Mouse (Mus musculus) 416B (cell line): ENCODE data around the gene Mprip.

Source experiments
- DNase-seq: peaks from one replicate; pipeline ENCODE4 v3.0.0; 2011; ENCODE audit warnings: low read depth

The Mprip gene

DNA sequence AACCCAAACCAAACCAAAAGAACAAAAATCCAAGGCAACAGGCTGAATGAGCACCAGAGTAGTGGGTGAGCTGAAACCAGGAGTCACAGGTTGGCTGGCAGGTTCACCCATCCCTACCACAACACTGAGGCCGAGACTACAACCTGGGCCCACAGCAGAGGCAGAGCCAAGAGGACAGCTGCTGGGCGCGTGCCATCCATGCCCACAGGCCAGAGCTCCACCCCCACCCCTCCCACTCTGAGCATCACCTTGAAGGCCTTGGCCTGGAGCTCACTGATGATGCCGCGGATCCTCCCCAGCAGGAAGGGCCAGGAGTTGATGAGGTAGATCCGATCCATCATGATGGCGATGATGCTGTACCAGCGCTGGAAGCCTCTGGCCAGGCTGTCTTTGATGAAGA, 140.8 kb downstream of the Mprip start:
- DNase-seq: no peak

GRCm38 (mm10) chr11:59803516-59803915, 142.4 kb downstream of the Mprip start:
- DNase-seq: no peak

DNA sequence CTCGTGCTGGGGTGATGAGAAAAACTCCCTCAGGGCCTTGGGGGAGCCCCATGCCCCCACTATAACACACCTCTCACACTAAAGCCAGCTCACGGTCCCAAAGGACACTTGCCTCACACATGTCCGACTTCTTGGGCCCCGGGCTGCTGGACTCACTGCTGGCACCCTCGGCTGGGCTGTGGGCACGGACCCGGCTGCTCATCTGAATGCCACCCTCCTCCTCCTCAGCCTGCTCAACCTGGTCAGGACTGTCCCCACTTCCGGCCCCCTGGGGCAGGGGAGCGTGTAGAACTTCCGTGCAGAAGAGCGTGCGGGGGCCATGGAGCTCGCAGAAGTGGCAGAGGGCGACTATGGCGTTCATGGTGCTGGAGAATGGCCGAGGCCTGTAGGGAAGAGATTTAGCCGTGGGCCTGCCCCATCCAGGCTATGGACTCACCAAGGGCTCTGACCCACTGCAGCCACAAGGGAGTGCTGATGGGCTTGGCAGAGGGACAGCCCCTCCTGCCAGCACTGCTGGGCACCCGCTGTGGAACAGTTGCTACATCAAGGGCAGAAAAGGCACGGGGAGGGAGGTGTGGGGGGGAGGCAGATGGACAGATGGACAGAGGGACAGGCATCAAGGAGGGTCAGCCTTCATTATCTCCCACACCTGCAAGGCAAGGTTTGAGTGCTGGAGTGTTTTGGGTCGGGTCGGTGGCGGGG, 143.5 kb downstream of the Mprip start:
- DNase-seq: no peak

DNA sequence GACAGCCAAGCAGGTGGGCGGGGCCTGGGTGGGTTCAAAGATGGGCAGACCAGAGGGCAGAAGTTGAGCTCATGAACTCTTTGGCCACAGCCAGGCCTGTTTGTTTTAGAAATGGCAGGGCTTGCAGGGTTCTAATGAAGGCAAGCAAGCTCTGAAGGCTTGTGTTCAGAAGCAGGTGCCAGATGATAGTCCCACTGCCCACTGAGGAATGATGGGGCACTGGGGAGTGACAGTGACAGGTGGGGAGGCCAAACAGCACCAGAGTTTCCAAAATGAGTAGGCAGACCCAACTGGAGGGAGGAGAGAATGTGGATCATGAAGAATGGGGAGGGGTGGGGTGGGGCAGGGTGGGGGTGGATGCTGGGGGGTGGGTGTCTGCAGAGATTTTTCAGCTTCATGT, 144.2 kb downstream of the Mprip start:
- no peak for DNase-seq

DNA sequence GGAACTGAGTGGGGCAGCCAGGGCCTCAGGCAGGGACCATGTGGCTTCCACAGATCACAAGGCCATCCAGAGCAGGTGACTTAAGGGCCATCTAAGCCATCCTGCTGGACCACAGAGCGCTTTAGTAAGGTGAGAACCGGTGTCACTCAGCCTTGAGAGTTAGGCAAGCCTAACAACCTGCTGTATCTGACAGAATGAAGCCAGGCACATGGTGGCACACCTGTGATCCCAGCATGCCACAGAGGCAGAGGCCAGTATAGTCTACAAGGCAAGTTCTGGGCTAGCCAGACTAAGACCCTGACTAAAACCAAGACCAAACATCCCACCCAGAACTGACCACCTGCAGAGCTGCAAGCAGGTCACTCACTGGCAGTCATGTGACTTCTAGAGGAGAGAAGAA, 144.6 kb downstream of the Mprip start:
- no peak for DNase-seq

DNA sequence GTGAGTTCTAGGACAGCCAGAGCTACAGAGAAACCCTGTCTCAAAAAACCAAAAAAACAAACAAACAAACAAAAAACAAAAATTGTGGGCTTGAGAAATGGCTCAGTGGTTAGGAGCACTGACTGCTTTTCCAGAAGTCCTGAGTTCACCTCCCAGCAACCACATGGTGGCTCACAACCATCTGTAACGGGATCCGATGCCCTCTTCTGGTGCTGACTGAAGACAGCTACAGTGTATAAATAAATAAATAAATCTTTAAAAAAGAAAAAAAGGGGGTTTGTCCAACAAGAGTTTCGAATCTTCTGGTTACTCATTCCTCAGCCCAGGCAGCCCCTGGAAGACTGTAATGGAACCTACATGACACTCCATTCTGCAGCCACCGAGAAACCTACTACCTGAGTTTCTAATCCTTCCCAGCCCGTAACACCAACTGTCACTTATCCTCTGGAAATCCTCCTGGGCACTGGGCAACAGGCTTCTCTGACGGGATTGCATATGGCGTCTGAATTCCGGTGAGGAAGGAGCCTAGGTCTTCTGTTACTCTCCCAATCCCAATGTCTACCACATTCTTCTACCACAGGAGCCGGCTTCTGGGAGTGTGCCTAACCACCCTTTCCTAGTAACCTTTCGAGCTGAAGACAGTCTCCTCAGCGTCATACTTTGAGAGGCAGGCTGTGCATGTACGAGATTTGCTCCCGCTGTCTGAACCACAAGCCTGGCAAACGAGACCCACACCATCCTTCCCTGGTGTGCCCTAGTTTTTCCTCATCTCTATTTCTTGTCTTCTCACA, 147.3 kb downstream of the Mprip start:
- peak; percentile 37 for DNase-seq

GRCm38 (mm10) chr11:59809071-59809669, 148.1 kb downstream of the Mprip start:
- DNase-seq: peak; percentile 77

- DNase-seq: peak; percentile 94
Measured at GRCm38 (mm10) chr11:59809670-59810474, 148.8 kb downstream of the Mprip start, which contains the start of gene Flcn. Gene Flcn, minus strand, starts transcription at chr11:59810016.

DNA sequence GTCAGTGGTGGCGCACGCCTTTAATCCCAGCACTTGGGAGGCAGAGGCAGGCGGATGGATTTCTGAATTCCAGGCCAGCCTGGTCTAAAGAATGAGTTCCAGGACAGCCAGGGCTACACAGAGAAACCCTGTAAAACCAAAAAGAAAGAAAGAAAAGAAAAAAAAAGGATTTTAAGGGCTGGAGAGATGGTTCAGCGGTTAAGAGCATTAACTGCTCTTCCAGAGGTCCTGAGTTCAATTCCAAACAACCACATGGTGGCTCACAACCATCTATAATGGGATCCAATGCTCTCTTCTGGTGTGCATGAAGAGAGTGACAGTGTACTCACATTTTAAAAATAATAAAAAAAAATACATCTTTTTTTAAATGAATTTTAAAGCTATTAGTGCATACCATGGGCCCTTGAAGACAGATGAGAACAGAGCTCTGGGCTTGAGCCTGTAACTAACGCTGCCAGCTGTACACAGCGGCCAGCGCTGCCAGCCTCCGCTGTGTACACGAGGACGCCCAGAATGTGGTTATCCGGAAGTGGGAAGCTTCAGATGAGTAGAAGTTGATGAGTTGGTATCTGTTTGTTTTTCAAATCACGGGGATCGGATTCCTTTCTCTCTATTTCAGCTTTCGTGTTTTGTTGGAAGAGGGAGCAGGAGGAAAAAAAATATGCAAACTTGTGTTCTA, 149.5 kb downstream of the Mprip start:
- DNase-seq: peak; percentile 73

DNA sequence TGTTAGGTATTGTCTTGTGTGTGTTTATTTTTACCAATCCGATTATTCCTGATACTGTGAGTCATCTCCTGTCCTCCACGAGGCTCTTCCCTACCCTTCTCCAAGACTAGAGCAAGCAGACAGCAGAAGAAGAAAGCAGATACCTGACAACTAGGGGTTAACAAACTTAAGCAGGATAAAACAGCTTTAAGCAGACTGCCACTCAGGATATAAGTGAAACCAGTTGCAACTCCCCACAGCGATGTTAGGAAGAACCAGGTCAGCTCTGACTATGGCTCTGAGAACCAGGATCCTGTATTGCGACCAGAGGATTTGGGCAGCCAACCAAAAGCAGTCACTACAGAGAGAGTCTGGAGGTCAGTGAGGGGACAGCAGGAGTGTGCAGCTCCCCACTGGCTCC, 150.1 kb downstream of the Mprip start:
- no peak for DNase-seq

- DNase-seq: no peak
Measured at GRCm38 (mm10) chr11:59813276-59813675, 152.2 kb downstream of the Mprip start.

DNA sequence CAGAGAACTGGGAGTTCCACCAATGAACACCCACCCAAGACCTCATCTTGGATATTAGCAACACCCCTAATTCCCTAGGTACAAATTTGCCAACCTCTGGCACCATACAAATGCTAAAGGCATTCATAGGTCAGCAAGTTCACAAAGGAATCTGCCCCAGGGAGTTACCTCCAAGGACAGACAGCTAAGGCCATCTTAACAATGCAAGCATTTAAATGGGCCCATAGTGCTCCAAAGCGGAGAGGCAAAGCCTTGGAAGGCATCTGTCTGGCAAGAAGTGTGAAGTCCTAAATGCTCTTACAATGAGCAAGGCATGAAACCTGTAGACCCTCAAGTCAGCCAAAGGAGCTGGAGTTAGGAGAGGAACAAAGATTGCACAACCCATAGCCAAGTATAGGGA, 153.2 kb downstream of the Mprip start:
- DNase-seq: no peak

DNA sequence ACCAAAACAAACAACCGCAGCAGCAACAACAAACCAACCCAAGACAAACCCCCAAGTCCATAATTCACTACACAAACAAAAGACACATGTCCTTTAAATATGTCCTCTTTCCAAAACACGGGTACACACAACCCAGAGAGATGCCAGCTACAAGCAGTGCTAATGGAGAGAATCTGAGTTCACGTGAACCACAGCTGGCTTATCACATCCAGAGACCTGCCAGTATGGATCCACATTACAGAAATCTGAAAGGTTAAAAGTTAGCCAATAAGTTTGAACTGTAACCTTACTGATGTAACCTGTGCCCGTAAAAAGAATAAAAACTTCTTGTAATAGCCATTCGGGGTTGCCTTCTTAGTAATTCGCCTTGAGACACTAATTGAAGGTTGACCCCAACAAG, 153.8 kb downstream of the Mprip start:
- no peak for DNase-seq

GRCm38 (mm10) chr11:59815482-59816065, 154.5 kb downstream of the Mprip start:
- DNase-seq: no peak

- no peak for DNase-seq
Measured at GRCm38 (mm10) chr11:59817916-59818315, 156.8 kb downstream of the Mprip start.

DNA sequence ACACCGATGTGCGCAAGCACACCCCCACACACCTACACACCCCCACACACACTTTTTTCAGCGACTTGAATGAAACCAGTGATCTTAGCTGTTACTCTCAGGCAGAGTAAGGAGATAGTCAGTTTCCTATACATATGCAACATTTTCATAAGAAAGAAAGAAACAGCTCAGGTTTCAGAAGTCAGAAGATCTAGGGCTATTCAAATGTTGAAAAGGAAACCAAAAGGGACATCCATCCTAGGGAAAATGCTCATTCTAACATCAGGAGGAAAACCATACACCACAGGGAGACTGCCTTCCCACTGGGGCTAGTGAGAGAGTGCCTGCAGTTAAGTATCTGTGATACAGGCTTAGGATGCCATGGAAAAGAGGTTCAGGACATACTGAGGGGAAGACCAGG, 160.5 kb downstream of the Mprip start:
- no peak for DNase-seq
